Mouse (Mus musculus): ENCODE data around the gene Hexim1. TPM values are rescaled to one million over a fixed set of nuclear protein-coding genes. Genes with fewer than 3 reads are reported as not detected.

Gene Hexim1
- total RNA-seq, 2 experiments from 2014 or later = 49.6 to 50.0 TPM

GRCm38 (mm10) chr11:103168690-103169390 lies 52.8 kb downstream of the Hexim1 start:
- Histone ChIP-seq H3K4me3 (no peak overlapping the region), H3K27ac (peak overlapping the region; percentile 95)
- peak; percentile 96 for TF ChIP-seq CTCF (IDR thresholded peaks at IDR 0.05)
- peak; percentile 72 to 73 for DNase-seq (ENCODE audit: extremely low spot score in 1 of 2, low spot score in 2 of 2)
- intact Hi-C loops (cut with DNase I) = loop anchor here (1.0 to 10.0 kb wide), 2 partner anchors 158 to 386 kb away; no protein-coding TSS in a partner anchor

Other genes starting within 250 kb of the Hexim1 start
- gene Eftud2, start 235.2 kb upstream of the Hexim1 start, total RNA-seq (2021) = 100 to 1,000 TPM; 135 to 138 TPM
- 1 to 10 TPM; 1.8 to 2.6 TPM for gene Ccdc103, start 235.0 kb upstream of the Hexim1 start, total RNA-seq (2021)
- not detected for gene Fam187a, start 231.1 kb upstream of the Hexim1 start, total RNA-seq (2021)
- gene Gfap, start 215.3 kb upstream of the Hexim1 start, total RNA-seq (2021) = 100 to 1,000 TPM; 111 to 120 TPM
- gene Kif18b, start 191.1 kb upstream of the Hexim1 start, total RNA-seq (2021) = not detected
- gene C1ql1, start 169.5 kb upstream of the Hexim1 start, total RNA-seq (2021) = 10 to 100 TPM in 1 of 2 experiments, 1 to 10 TPM in 1; 9.3 to 14.0 TPM
- 100 to 1,000 TPM; 117 to 130 TPM for gene Nmt1, start 88.0 kb upstream of the Hexim1 start, total RNA-seq (2021)
- 10 to 100 TPM; 48.3 to 50.9 TPM for gene Dcakd, start 87.9 kb upstream of the Hexim1 start, total RNA-seq (2021)
- 10 to 100 TPM; 16.5 to 19.0 TPM for gene Plcd3, start 14.6 kb upstream of the Hexim1 start, total RNA-seq (2021)
- gene Acbd4, start 14.5 kb upstream of the Hexim1 start, total RNA-seq (2021) = 10 to 100 TPM; 72.3 to 88.2 TPM
- gene Hexim2, start 16.2 kb downstream of the Hexim1 start, total RNA-seq (2021) = 10 to 100 TPM; 14.0 to 14.1 TPM
- 100 to 1,000 TPM; 186 to 209 TPM for gene Fmnl1, start 54.9 kb downstream of the Hexim1 start, total RNA-seq (2021)
- gene 1700023F06Rik, start 92.3 kb downstream of the Hexim1 start, total RNA-seq (2021) = 1 to 10 TPM; 2.2 to 2.7 TPM
- gene Spata32, start 102.2 kb downstream of the Hexim1 start, total RNA-seq (2021) = 1 to 10 TPM; 1.7 to 2.9 TPM
- 1 to 10 TPM; 4.4 to 4.9 TPM for gene Map3k14, start 151.2 kb downstream of the Hexim1 start, total RNA-seq (2021)
- gene Arhgap27, start 247.5 kb downstream of the Hexim1 start, total RNA-seq (2021) = 10 to 100 TPM; 10.8 to 14.0 TPM